Mouse (Mus musculus) embryonic facial prominence, embryonic 12.5 days (tissue): ENCODE data around the gene Elf2. TPM values are rescaled to one million over a fixed set of nuclear protein-coding genes. Genes with fewer than 3 reads are reported as not detected.

Experiments
- ATAC-seq: fragments of 200-750 bp; cut with Nextera tagmentation; 2 replicates; pipeline ENCODE4 v1.8.0; 2017; ENCODE audit not compliant: insufficient number of reproducible peaks, insufficient read depth, low FRiP score, low TSS enrichment
- H3K27ac ChIP-seq: fragments of 300-500 bp; sonication (generic); 2 replicates; pipeline ENCODE4 v1.5.1; 2016; ENCODE audit warnings: mild to moderate bottlenecking
- H3K27me3 ChIP-seq: fragments of 300-500 bp; sonication (generic); 2 replicates; pipeline ENCODE4 v1.6.1; 2016; ENCODE audit warnings: mild to moderate bottlenecking, moderate library complexity
- H3K36me3 ChIP-seq: fragments of 300-500 bp; sonication (generic); 2 replicates; pipeline ENCODE4 v1.6.1; 2016; ENCODE audit warnings: mild to moderate bottlenecking
- H3K4me1 ChIP-seq: fragments of 300-500 bp; sonication (generic); 2 replicates; pipeline ENCODE4 v1.6.1; 2016
- H3K4me2 ChIP-seq: fragments of 300-500 bp; sonication (generic); replicated peaks from 2 replicates; pipeline ENCODE4 v1.6.1; 2016; ENCODE audit warnings: mild to moderate bottlenecking, moderate library complexity
- H3K4me3 ChIP-seq: fragments of 300-500 bp; sonication (generic); 2 replicates; pipeline ENCODE4 v1.5.1; 2016; ENCODE audit warnings: mild to moderate bottlenecking
- H3K9ac ChIP-seq: fragments of 300-500 bp; sonication (generic); 2 replicates; pipeline ENCODE4 v1.6.1; 2016; ENCODE audit warnings: mild to moderate bottlenecking, moderate library complexity
- H3K9me3 ChIP-seq: fragments of 300-500 bp; sonication (generic); 2 replicates; pipeline ENCODE4 v1.6.1; 2016; ENCODE audit warnings: mild to moderate bottlenecking, moderate library complexity
- WGBS: fragments of 180-500 bp; shearing (Covaris S2); methylation state at CpG from one replicate; pipeline ENCODE4 v1.1.7; 2016; 5-methylcytosine and 5-hydroxymethylcytosine counted together
- polyA plus RNA-seq: library from polyadenylated mRNA; unstranded; fragments of >200 nt; fragmentation: Nextera tagmentation; extraction: Ambion mirVana; gene quantifications from 2 replicates; pipeline ENCODE4 v1.2.1, GENCODE M21; 2016

Gene Elf2
- polyA plus RNA-seq, 1 experiment from 2014 or later: 54.8 TPM

DNA sequence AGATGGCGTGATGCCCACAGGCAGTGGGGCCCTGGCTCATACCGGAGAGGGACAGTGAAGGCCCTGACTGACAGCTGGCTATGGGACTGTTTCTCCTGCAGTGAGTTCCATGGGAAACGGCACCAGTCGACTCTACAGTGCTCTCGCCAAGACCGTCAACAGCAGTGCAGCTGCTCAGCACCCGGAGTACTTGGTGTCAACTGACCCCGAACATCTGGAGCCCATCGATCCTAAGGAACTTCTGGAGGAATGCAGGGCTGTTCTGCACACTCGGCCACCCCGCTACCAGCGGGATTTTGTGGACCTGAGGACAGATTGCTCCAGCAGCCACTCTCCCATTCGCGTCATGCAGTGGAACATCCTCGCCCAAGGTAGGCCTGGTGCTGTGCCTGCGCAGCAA is 92.8 kb downstream of the Elf2 start:
- H3K4me3 ChIP-seq: no peak overlapping the region
- peak overlapping the region; percentile 37 for H3K27ac ChIP-seq
- H3K4me1 ChIP-seq: no peaks in the 10 kb centered on the region
- WGBS: 67% methylated on average over 16 of the region's 16 CpGs
- ATAC-seq: 0 out of 2 replicates have a peak, but pooled peaks have one; percentile 22
- H3K4me2 ChIP-seq: no peak overlapping the region
- H3K9me3 ChIP-seq: no peaks in the 10 kb centered on the region
- H3K9ac ChIP-seq: no peak overlapping the region
- peaks cover 25% of the 10 kb centered on the region for H3K36me3 ChIP-seq
- no peaks in the 10 kb centered on the region for H3K27me3 ChIP-seq

DNA sequence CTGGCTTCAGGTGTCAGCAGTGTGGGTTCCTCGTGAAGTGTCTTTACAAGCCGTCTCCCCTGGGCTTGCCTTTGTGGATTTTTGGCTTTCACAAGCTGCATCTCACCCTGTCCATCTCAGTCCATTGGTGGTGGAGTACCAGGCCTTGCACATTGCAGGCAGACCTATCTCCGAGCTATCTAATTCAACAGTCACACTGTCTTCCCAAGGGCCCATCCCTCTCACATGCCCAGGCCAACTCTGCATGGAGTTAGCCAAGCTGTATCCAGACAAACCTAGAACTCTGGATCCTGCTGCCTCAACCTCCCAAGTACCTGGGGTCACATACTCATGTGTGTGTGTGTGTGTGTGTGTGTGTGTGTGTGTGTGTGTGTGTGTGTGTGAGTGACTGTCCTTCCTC is 100.9 kb downstream of the Elf2 start:
- 88% methylated on average over 3 of the region's 3 CpGs for WGBS
- Histone ChIP-seq H3K4me2 (no peak overlapping the region), H3K4me1 (0 out of 2 replicates have a peak, but pooled peaks cover 2% of the 10 kb centered on the region), H3K4me3 (no peak overlapping the region), H3K27me3 (no peaks in the 10 kb centered on the region), H3K27ac (no peak overlapping the region), H3K36me3 (no peaks in the 10 kb centered on the region), H3K9me3 (no peaks in the 10 kb centered on the region), H3K9ac (no peak overlapping the region)
- ATAC-seq: no peak

DNA sequence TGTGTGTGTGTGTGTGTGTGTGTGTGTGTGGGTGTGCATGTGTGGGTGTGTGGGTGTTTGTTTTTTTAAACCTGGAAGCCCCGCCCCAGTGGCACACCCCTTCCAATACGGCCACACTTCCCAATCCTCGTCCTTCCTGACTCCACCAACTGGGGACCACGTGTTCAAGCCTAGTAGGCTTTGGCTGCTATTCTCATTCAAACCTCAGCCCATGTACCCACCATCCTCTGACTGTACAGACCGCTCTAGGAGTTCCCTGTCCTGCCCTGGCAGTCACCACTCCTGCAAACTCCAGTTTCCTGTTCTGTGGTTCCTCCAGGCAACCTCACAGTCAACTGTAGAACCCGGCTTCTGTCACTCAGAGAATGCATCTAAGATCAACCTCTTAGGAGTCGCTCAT is 101.9 kb downstream of the Elf2 start:
- Histone ChIP-seq H3K4me1 (peaks cover 11% of the 10 kb centered on the region; the same call in 1 of the 2 replicates), H3K9me3 (no peaks in the 10 kb centered on the region), H3K36me3 (no peaks in the 10 kb centered on the region), H3K4me3 (no peak overlapping the region), H3K4me2 (no peak overlapping the region), H3K27me3 (no peaks in the 10 kb centered on the region), H3K9ac (no peak overlapping the region), H3K27ac (no peak overlapping the region)
- ATAC-seq: no peak
- WGBS: 81% methylated on average over 7 of the region's 7 CpGs

DNA sequence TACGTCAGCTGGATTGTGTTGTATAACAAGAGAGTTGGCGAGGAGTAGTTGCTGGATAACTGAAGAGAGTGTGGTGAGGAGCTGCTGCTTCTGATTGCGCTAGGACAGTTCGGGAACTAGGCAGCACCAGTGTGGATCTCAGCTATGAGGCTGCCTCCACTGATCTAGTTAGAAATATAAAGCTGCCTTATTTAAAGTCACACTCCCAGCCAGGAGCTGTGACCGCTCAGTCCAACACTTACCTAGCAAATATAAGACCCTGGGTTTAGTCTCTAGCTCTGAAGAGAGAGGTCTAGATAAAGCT is 105.8 kb downstream of the Elf2 start:
- no peaks in the 10 kb centered on the region for H3K27me3 ChIP-seq
- H3K36me3 ChIP-seq: no peaks in the 10 kb centered on the region
- H3K27ac ChIP-seq: no peak overlapping the region
- WGBS: 79% methylated on average over 5 of the region's 5 CpGs
- H3K9me3 ChIP-seq: no peaks in the 10 kb centered on the region
- H3K4me1 ChIP-seq: peaks cover 11% of the 10 kb centered on the region; the same call in 1 of the 2 replicates
- H3K4me3 ChIP-seq: no peak overlapping the region
- ATAC-seq: no peak
- no peak overlapping the region for H3K4me2 ChIP-seq
- H3K9ac ChIP-seq: no peak overlapping the region

DNA sequence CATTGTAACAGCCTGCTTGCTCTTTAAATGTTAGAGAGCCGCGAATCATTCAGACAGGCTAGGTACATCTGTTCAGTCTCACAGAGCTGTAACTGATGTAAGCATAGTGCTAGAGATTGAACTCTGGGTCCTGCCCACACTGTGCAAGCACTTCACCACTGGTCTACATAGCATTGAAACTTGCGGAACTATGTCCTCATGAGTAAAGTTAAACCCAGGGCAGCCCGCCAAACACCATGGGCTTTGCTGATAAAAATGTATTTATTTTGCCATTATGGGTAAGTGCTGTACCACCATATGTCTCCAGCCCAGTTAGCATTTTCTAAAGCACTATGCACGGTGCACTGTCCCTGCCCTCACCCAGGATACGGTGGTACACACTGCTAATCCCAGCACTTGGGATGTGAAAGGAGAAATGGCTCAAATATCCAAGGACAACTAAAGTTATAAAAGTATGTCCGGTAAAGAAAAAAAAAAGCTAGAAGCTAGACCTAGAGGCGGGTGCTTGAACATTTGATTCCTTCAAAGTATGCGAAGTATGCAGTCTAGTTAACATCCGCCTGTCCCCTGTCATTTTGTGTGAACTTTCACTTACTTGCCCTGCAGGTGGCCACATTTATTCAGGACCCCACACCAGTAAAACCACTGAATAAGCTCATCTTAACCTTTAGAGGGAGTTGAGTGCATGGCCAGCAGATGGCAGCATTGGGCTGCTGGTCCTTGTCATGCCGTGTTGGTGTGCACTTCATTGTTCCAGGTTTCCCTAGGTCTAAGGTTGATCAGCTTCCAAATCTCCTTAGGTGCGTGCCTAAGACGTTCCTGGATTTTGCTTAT is 106.3 kb downstream of the Elf2 start:
- Histone ChIP-seq H3K27me3 (no peaks in the 10 kb centered on the region), H3K36me3 (no peaks in the 10 kb centered on the region), H3K4me2 (no peak overlapping the region), H3K9ac (no peak overlapping the region), H3K4me1 (peaks cover 11% of the 10 kb centered on the region; the same call in 1 of the 2 replicates), H3K4me3 (no peak overlapping the region), H3K27ac (0 out of 2 replicates have a peak overlapping the region, but pooled peaks have one; percentile 11), H3K9me3 (no peaks in the 10 kb centered on the region)
- 43% methylated on average over 13 of the region's 13 CpGs for WGBS
- 0 out of 2 replicates have a peak, but pooled peaks have one; percentile 36 for ATAC-seq

DNA sequence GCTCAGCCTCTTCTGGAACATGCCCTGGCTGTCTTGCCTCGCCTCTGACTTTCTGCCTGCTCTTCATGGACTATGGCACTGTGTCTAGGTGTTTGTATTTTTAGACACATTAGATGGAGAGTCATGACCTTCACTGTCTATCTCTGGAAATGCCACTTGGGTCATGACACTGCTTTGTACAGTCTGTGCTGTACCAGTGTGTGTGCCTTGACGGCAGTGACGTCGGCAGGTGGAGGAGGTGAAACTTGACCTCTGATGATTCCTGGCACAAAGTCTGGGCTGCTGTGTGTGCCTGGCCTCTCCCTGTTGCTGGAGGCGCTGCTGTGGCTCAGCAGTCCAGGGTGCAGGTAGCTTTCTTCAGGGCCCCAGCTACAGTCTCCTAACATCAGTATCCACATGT is 107.0 kb downstream of the Elf2 start:
- no peaks in the 10 kb centered on the region for H3K9me3 ChIP-seq
- no peaks in the 10 kb centered on the region for H3K36me3 ChIP-seq
- peak; percentile 11; the same call in 1 of the 2 replicates for ATAC-seq
- H3K4me2 ChIP-seq: no peak overlapping the region
- no peak overlapping the region for H3K9ac ChIP-seq
- peaks cover 11% of the 10 kb centered on the region; the same call in 1 of the 2 replicates for H3K4me1 ChIP-seq
- no peak overlapping the region for H3K4me3 ChIP-seq
- H3K27ac ChIP-seq: 0 out of 2 replicates have a peak overlapping the region, but pooled peaks have one; percentile 11
- WGBS: 56% methylated on average over 5 of the region's 5 CpGs
- H3K27me3 ChIP-seq: no peaks in the 10 kb centered on the region

DNA sequence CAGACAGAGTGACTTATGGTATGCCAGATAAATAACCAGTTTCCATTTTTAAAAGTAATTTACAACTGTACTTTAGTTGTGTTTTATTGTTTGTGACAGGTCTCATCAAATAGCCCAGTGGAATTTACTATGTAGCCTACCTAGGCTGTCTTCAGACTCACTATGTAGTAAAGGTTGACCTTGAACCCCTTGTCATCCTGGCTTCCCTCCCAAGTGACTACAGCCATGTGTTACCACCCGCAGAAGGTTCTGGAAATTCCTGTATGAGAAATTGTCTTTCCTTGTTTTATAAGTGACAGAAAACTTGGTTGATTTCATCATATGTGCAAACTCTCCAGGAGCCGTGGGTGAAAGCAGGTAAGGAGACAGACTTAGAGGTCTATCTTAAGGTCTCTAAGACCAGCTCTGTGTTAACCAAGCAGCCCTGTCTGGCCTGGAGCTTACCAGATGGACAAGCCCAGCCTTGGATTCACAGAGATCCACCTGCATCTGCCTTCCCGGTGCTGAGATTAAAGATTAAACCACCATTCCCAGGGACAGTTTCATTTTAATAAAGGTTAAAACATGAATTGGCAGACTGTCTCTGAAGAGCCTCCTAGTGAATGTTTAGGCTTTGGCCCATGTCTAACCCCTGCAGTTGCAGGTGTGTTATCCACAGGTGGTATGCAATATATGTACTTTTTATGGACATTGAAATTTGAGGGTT is 108.1 kb downstream of the Elf2 start:
- no peak for ATAC-seq
- H3K36me3 ChIP-seq: no peaks in the 10 kb centered on the region
- no peaks in the 10 kb centered on the region for H3K27me3 ChIP-seq
- H3K9me3 ChIP-seq: no peaks in the 10 kb centered on the region
- no peak overlapping the region for H3K4me3 ChIP-seq
- H3K4me1 ChIP-seq: peaks cover 11% of the 10 kb centered on the region; the same call in 1 of the 2 replicates
- no peak overlapping the region for H3K9ac ChIP-seq
- no peak overlapping the region for H3K27ac ChIP-seq
- 90% methylated on average over 3 of the region's 3 CpGs for WGBS
- H3K4me2 ChIP-seq: no peak overlapping the region

DNA sequence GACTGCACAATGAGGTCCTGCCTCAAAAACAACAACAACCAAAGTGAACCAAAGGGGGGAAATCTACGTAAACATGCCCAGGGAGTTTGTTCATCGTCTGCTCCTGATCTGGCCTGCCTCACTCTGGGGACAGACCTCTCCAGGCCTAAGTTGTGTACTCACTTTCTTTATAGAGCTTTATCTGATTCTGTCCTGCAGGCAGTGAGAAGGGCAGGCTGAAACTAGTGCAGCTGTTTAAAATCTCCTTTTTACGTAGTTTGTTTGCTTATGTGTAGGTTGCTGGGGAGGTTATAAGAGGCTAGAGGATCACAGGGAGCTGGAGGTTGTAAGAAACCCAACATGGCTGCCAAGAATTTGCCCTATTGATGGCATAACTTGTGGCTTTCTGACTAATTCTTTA is 109.0 kb downstream of the Elf2 start:
- Histone ChIP-seq H3K4me2 (no peak overlapping the region), H3K9ac (no peak overlapping the region), H3K27me3 (no peaks in the 10 kb centered on the region), H3K4me3 (no peak overlapping the region), H3K36me3 (no peaks in the 10 kb centered on the region), H3K9me3 (no peaks in the 10 kb centered on the region), H3K4me1 (peaks cover 12% of the 10 kb centered on the region; the same call in 1 of the 2 replicates), H3K27ac (no peak overlapping the region)
- 67% methylated on average over 3 of the region's 3 CpGs for WGBS
- ATAC-seq: no peak

DNA sequence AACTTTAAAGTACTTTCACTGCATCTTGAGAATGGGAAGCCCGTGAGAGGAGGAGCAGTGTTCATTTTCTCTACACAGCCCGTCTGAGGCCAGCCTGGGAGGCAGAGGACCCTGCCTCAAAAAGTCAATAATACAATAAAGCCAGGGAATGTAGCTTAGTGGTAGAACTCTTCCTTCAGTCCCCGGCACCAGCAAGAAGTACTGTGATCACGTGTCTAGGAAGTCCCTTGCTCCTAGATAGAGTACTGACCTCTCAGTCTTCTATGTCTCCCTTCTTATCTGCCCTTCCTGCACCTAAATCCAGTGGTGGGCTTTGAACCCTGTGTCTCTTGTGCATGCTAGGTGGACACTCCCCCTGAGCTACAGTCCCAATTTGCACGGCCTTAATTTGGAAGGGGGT is 109.6 kb downstream of the Elf2 start:
- 68% methylated on average over 5 of the region's 5 CpGs for WGBS
- ATAC-seq: no peak
- no peak overlapping the region for H3K4me3 ChIP-seq

DNA sequence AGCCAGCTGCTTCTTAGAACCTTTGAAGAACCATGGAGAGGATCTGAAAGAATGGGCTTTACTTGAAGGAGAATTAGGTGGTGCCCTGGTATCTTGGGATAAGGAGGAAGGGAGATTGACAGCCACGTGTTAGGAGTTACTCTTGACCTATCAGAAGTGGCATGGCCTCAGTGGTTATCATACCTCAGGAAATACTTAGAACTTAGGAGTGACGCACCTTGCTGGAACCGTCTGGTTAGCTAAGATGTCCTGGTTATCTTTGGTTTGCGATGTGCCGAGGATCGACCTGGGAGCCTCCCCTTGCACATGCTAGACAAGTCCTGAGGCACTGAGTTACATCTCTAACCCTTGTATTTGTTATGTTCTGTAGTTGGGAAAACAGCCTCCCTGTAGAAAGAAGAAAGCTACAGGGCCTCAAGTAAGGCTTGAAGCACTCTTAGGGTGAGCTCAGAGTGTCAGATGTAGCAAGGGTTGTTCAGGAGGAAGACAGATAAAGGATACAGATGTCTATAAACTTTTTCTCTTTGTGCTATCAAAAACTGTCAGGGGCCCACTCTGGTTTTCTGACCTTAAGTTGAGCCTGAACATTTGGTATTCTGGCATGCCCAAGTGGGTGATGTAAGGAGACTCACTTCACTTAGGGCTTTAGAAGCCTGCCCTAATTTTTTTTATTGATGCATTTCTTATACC is 110.2 kb downstream of the Elf2 start:
- H3K4me2 ChIP-seq: no peak overlapping the region
- peaks cover 14% of the 10 kb centered on the region; the same call in 1 of the 2 replicates for H3K4me1 ChIP-seq
- H3K9ac ChIP-seq: no peak overlapping the region
- no peaks in the 10 kb centered on the region for H3K27me3 ChIP-seq
- no peak for ATAC-seq
- no peaks in the 10 kb centered on the region for H3K36me3 ChIP-seq
- H3K27ac ChIP-seq: no peak overlapping the region
- H3K4me3 ChIP-seq: no peak overlapping the region
- 94% methylated on average over 6 of the region's 6 CpGs for WGBS
- no peaks in the 10 kb centered on the region for H3K9me3 ChIP-seq

More for the DNA sequence above, 109.6 kb downstream of the Elf2 start:
- Histone ChIP-seq H3K9me3 (no peaks in the 10 kb centered on the region), H3K36me3 (no peaks in the 10 kb centered on the region), H3K4me1 (peaks cover 14% of the 10 kb centered on the region; the same call in 1 of the 2 replicates), H3K4me2 (no peak overlapping the region), H3K27ac (no peak overlapping the region), H3K9ac (no peak overlapping the region), H3K27me3 (no peaks in the 10 kb centered on the region)

DNA sequence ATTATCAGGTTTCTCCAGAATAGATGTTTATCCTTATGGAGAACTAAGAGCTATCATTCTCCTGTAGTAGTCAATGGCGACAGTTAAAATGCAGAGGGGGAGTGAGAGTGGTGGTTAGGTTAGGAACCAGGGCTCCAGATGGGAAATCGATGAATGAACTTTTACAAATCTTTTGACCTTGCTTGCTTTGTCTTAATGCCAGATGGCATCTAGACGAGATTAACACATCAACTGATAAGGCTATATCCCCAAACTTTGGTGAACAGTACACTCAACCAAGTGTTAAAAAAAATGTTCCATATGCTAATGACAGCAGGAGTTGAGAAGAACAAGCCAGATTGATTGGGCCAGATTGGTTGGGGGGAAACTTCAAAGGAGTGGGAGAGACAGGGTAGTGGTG is 111.2 kb downstream of the Elf2 start:
- H3K36me3 ChIP-seq: no peaks in the 10 kb centered on the region
- no peak overlapping the region for H3K27ac ChIP-seq
- no peak overlapping the region for H3K4me3 ChIP-seq
- no peaks in the 10 kb centered on the region for H3K9me3 ChIP-seq
- peaks cover 9% of the 10 kb centered on the region; the same call in 1 of the 2 replicates for H3K4me1 ChIP-seq
- ATAC-seq: no peak
- no peak overlapping the region for H3K9ac ChIP-seq
- H3K4me2 ChIP-seq: no peak overlapping the region
- 88% methylated on average over 3 of the region's 3 CpGs for WGBS
- no peaks in the 10 kb centered on the region for H3K27me3 ChIP-seq
